Mouse (Mus musculus): Measurements from ENCODE around the gene Map3k13. TPM values are rescaled to one million over a fixed set of nuclear protein-coding genes. Genes with fewer than 3 reads are reported as not detected.

Gene Map3k13
- total RNA-seq, 1 experiment from 2014 or later = 0.69 TPM

DNA sequence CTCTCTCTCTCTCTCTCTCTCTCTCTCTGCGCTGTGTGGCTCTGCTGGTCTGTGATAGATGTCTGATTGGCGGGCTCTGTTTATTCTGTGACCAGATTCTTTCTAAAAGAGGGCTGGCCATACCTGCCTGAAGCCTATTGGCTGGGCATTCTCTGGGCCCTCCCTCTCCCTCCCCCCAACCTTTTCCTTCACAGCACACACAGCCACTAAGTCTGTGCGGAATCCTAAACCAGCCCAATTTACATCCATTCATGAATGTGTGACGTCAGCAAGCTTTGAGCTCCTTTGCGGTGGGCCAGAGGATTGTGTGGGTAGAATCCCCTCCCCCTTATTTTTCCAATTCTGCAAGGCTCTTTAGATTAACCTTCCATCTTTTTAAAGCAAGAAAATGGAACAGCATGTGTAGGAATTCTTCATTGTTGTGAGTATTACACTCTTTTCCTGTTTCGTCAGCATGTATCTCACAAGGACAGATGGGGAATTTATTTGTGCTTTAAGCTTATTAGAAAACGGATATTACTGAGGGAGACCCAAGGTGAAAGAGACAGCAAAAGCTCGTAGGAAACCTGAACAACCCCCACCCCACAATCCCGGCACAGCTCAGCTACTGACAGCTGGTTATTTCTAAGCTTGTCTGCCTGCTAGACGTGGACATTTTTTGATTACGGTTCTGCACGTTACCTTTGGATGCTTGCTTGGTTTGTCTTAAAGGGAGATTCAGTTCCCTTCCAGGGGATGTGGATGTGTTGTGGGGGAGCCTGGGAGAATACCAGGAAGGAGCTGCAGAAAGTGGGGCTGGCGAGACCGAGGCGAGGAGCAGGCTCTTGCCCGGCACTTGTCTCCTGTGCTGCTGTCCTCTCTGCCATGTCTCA lies 51.9 kb downstream of the Map3k13 start:
- ATAC-seq (replicated peaks; ENCODE audit: low read depth, poor library complexity, severe bottlenecking) = peak; percentile 88

GRCm38 (mm10) chr16:21848444-21848843 lies 54.3 kb downstream of the Map3k13 start:
- ATAC-seq (replicated peaks; ENCODE audit: low read depth, poor library complexity, severe bottlenecking) = no peak

GRCm38 (mm10) chr16:21848847-21849246 lies 54.7 kb downstream of the Map3k13 start:
- 0 out of 2 replicates have a peak, but pooled peaks have one; percentile 42 for ATAC-seq (replicated peaks; ENCODE audit: low read depth, poor library complexity, severe bottlenecking)

DNA sequence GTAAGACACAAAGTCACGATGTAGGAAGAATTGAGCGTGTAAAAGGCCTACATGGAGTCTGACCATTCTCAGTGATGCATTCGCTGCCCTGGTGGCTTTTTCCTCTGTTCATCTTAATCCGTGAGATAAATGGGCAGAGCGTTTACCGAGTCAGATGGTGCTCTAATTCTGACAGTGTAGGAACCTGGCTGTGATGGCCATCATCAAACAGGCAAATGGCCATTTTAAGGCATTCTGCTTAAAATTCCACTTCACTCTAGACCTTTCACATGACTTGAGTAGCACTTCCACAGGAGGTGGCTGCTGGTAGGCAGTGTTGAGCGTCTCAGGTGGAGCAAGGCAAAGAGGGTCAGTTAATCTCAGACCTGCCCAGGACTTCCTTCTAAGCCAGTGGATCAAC lies 58.2 kb downstream of the Map3k13 start:
- no peak for ATAC-seq (replicated peaks; ENCODE audit: low read depth, poor library complexity, severe bottlenecking)

DNA sequence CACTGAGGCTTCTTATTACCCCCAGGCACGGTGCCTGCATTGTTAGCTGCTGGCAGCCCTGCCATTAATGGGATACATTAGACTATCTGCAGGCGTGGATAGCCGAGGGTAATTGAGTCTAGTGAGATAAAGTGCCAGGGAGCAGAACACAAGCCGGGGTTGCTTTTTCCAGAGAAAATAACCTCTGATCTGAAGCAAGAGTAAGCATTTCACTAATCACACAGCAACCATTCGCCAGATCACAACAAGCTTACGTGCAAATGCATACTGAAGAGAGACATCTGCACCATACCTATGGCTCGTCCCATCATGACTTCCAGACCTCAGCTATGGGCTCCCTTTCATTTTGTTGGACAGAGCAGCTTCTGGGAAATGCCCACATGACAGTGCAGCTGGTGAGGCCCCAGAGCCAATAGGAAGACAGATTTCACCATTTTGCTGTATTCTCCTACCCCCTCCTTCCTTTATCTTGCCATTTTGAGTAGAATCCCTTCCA lies 59.3 kb downstream of the Map3k13 start:
- no peak for ATAC-seq (replicated peaks; ENCODE audit: low read depth, poor library complexity, severe bottlenecking)

- ATAC-seq (replicated peaks; ENCODE audit: low read depth, poor library complexity, severe bottlenecking) = no peak
Observed at GRCm38 (mm10) chr16:21854589-21855284, 60.6 kb downstream of the Map3k13 start.

DNA sequence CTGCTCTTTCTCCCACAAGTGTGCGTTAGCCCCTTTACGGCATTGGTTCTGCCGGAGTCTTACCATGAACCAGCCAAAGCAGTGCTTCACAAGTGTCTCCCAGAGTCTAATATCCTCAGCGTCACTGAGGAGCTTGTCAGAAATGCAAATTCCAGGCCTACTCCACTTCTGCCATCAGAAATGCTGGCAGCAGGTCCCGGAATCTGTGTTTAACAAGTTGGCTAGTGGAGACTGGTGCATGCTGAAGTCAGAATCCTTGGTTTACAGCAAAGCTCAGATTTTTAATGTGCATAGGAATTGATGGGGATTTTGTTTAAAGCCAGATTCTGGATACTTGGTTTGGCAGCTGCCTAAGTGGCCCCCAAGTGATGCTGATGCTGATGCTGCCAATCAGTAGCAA lies 62.0 kb downstream of the Map3k13 start:
- ATAC-seq (replicated peaks; ENCODE audit: low read depth, poor library complexity, severe bottlenecking) = no peak

DNA sequence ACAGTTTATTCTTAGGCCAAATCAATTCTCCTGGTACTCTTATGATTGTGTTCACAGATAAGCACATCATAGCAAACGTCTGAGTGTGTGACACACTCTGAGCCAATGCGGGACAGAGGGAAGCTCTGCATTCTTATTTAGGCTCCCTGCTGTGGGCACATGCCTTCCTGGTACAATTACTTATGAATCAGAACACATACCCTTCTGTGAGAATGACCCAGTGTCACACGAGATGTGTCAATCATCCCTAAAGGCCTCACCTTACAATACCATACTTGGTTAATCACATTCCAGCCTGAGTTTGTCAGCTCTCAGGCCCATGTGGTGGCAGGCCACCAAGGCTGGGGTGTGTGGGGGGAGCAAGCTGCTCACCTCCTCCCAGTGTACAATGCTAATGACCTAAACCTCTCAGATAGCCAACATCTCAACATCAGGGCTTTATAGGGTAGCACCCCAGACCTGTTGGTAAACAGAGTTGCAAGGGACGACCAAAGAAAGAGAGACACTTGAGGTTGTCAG lies 63.0 kb downstream of the Map3k13 start:
- ATAC-seq (replicated peaks; ENCODE audit: low read depth, poor library complexity, severe bottlenecking) = no peak

DNA sequence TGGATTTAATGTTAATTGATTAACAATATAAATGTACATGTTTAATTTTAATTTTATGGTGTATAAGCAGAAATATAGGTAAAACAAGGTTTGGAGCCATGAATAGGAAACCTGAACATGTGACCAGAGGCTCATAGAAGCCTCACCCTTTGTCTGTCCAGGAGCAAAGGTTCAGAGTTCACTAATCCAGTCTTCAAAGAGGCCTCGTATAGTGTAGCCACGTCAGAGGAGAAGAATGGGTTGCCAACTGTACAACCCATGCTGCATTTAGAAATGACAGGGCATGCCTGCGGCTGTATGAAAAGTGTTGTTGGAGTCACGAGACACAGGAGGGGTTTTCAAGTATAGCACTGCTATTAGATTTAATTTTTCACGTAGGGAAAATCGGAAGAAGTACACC lies 64.0 kb downstream of the Map3k13 start:
- ATAC-seq (replicated peaks; ENCODE audit: low read depth, poor library complexity, severe bottlenecking) = no peak

DNA sequence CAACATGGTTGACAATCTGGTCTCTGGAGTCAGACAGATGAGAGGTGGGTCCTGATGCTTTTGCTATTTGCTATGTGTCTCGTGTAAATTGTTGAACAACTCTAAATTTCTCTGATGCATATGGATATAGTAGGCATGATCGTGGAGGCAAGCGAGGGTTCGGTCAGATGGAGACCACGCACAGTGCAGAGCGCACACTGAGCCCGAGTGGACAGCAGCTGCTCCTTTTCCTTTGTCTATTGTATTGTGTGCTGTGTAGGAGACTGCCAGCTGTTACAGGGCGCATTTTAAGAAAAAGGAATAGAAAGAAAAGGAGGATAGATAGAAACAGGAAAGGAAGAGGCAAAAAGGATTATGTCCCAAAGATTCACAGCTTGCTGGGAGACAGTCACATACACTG lies 64.7 kb downstream of the Map3k13 start:
- no peak for ATAC-seq (replicated peaks; ENCODE audit: low read depth, poor library complexity, severe bottlenecking)

DNA sequence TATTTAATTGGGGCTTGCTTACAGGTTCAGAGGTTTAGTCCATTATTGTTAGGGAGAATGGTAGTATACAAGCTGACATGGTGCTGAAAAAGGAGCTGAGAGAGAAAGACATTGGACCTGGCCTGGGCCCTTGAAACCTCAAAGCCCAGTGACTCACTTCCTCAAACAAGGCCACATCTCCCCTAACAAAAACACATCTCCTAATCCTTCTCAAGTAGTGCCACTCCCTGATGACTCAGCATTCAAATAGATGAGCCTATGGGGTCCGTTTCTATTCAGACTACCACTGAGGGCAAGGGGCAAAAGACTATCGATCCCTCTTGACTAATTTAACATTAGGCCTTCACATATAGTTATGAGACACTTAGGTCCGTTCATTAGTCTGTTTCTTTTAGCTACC lies 68.3 kb downstream of the Map3k13 start:
- no peak for ATAC-seq (replicated peaks; ENCODE audit: low read depth, poor library complexity, severe bottlenecking)

GRCm38 (mm10) chr16:21865250-21865982 lies 71.3 kb downstream of the Map3k13 start:
- no peak for ATAC-seq (replicated peaks; ENCODE audit: low read depth, poor library complexity, severe bottlenecking)

DNA sequence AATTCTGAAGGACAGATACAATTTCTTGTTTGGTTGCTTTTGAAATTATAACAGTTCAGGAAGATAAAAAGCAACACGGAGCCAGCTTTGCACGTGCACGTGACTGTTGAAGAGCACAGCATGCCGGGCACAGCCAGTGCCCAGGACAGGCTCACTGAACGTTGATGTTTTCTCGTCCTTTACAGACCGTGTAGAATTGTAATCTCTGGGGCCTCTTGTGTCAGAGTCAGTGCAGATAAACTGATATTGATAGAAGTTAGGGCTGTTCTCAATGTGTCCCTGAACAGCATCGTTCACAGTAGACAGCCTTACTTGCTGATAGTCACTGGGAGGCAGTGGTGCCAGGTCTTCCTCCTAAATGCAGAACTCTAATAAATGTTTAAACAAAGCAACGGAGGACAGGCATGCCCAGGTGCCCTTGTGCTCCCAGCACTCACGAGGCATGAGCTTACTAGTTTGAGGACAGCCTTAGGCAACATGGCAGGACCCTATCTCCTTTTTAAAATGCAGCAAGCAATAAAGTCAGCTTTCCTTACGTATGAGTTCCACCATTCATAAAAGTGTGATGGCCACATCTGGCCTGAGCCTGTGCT lies 71.9 kb downstream of the Map3k13 start:
- no peak for ATAC-seq (replicated peaks; ENCODE audit: low read depth, poor library complexity, severe bottlenecking)

DNA sequence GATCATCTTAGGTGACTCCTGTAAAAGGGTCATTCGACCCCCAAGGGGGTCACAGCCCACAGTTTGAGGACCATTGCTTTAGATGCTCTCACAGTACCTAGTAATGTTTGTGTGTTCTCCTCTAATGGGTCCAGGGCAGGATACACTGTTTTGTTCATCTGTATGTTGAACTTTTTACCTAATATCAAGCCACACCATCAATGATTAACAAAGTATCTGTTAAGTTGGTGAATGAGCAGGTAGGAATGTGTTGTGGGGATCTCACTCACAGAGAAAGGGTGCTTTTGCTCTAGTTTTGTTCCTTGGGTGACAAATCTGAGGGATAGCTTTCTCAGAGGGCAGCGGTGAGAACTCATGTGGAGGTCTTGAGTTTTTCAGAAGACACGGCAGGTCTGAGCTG lies 73.6 kb downstream of the Map3k13 start:
- ATAC-seq (replicated peaks; ENCODE audit: low read depth, poor library complexity, severe bottlenecking) = no peak

GRCm38 (mm10) chr16:21868651-21869050 lies 74.5 kb downstream of the Map3k13 start:
- no peak for ATAC-seq (replicated peaks; ENCODE audit: low read depth, poor library complexity, severe bottlenecking)

GRCm38 (mm10) chr16:21869879-21870278 lies 75.7 kb downstream of the Map3k13 start:
- ATAC-seq (replicated peaks; ENCODE audit: low read depth, poor library complexity, severe bottlenecking) = no peak

GRCm38 (mm10) chr16:21877735-21878134 lies 83.6 kb downstream of the Map3k13 start:
- ATAC-seq (replicated peaks; ENCODE audit: low read depth, poor library complexity, severe bottlenecking) = no peak

DNA sequence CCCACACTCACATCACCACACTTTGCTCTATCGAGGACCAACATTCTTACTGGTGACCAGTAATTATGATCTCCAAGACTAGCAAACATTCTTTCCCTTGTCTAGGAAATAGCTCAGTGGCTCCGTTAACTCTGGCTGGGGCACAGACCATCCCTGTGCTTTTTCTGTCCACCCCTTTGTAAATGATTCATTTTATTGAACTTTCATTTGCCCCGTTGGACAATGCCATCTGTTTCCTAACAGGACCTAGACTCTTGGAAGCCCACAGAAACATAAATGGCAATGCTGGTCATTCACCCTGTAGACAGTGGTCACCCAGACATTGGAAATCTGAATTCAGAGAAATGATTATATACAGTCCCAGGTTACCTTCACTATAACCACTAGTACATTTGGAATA lies 84.7 kb downstream of the Map3k13 start:
- no peak for ATAC-seq (replicated peaks; ENCODE audit: low read depth, poor library complexity, severe bottlenecking)

GRCm38 (mm10) chr16:21881181-21881580 lies 87.0 kb downstream of the Map3k13 start:
- 0 out of 2 replicates have a peak, but pooled peaks have one; percentile 50 for ATAC-seq (replicated peaks; ENCODE audit: low read depth, poor library complexity, severe bottlenecking)

All from common myeloid progenitor, adult 5-6 weeks (primary cell).